Mouse (Mus musculus) lung, postnatal 14 days (tissue): Measurements from ENCODE around the gene Tm9sf2.

Source experiments
- DNase-seq: peaks from one replicate; pipeline ENCODE4 v3.0.0; 2021

Tm9sf2 gene

DNA sequence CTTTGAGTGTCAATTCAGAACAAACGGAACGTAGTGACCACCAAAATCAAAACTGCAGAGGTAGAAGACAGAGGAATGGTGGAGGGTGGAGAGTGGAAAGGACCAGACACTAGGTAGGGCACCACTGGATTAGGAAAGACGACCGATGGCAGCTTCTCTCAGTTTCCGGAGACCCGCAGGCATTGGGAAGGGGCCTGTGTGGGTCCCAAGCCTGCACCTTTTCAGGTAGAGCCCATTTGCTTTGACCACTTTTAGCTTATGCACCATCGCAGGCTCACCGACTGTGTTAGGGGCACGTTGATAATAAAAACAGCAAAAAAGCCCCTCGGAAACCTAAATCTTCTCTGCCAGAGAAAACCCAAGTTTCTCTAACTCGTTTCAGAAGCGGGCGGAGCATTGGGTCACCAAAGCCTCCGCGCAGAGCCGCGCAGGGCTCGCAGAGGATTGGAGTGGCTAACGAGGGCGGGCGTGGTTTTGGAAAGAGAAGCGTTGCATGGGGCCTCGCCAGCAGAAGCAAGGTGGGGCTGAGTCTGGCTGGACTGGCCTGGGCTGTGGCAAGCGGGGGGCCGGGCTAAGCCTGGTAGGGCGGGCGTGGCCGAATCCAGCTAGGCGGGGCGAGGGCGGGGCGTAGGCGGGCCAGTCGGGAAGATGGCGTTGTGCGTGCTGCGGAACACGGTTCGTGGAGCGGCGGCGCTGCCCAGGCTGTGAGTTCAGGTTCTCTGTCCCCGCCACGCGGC, 74.4 kb downstream of the Tm9sf2 start, which contains the start of gene Clybl:
Clybl (plus strand) TSS at position 627 of the 737 bp plus-strand sequence.
- DNase-seq, result peak; percentile 97

DNA sequence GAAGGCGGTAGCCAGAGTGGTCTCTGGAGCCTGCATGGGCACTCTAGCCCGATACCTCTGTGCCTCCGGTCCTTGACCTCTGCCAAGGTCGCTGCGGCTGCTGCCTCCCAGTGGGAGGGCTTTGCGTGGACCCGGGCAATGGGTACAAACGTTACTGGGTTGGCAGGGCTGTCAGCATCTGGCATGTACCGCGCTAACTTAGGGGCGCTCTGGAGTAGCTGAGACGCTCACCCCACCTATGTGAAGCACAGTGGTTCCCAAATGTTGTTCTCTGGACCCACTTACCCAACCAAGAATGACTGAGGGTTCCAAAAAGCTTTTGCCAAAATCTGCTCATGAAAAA, 74.9 kb downstream of the Tm9sf2 start:
- DNase-seq, result no peak

DNA sequence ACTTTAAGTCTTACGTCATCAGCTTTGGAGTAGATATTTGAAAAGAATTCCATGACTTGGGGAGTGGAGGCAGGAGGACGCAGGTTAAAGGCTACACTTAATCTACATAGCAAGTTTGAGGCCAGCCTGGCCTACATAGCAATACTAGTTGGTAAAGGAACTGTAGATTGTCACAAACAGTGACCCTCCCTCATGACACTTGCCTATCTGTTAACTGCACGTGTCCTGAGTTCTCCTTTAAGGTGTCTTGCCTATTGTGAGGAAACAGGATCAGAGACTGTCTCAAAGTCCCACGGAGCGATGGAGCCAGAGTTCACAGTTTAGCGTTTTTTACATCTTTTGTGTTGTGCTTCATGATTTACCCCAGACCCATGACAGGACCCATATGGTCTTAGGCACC, 75.4 kb downstream of the Tm9sf2 start:
- no peak for DNase-seq

DNA sequence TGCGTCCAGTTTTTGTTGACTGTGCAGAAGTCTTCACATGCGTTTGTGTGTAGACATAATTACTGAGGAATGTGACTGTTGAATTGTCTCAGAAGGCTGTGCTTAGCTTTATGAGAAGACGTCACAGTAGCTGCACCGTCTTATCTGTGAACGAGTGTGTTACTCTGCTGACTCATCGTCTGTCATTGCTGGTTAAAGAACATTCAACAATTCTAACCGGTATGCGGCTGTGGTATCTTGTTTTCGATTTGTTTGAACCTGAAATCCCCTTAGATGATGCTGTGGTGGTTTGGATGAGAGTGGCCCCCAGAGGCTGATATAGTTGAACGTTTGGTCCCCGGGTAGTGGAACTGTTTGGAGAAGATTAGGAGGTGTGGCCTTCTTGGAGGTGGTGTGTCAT, 77.1 kb downstream of the Tm9sf2 start:
- DNase-seq, result no peak

DNA sequence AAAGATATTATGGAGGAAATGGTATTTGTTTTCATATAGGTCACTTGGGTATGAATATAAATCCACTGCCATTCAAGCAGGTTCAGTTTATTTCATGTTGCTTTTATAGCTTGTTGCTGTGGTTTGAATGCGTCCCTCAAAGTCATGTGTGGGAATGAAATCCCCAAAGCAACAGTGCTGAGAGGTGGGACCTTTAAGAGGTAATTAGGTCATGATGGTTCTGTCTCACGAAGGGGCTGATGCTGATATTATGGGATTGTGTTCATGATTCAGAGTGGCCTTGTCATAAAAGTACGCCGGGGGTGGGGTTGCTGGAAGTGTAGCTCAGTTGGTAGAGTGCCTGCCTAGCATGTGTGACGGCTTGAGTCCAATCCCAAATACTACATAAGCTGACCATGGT, 81.4 kb downstream of the Tm9sf2 start:
- DNase-seq, result no peak

DNA sequence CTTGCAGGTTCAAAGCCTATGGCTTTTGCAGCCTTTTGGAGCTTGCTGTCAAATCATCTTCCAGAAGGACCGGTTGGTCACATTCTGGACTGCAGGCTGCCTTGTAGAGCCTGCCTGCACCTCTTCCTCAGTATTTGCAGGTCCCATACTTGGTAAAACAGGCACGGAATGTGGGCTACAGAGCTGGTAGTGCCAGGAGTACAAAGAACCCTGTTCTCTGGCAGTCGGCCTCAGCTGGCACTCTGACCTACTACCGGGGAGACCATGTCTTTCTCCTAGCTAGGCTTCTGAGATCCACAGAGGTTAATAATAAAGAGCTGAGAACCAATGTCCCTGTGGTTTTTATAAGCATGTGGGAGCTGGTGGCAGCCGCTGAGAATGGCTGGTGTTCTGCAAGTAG, 83.1 kb downstream of the Tm9sf2 start:
- DNase-seq, result no peak

DNA sequence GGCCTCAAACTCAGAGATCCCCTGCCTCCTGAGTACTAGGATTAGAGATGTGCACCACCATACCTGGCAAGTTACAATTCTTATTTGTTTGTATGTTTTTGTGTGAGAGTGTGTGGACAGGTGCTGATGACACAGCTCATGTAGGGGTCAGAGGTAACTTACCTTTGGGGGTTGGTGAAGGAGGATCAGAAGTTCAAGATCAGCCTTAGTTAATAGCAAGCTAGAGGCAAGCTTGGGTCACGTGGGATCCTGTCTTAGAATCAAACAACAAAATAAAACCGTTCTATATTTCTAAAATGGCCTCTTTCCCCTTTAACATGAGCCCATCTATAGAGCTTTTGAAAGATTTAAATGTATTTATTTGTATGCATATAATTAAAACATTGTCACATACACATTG, 83.7 kb downstream of the Tm9sf2 start:
- DNase-seq, result no peak

DNA sequence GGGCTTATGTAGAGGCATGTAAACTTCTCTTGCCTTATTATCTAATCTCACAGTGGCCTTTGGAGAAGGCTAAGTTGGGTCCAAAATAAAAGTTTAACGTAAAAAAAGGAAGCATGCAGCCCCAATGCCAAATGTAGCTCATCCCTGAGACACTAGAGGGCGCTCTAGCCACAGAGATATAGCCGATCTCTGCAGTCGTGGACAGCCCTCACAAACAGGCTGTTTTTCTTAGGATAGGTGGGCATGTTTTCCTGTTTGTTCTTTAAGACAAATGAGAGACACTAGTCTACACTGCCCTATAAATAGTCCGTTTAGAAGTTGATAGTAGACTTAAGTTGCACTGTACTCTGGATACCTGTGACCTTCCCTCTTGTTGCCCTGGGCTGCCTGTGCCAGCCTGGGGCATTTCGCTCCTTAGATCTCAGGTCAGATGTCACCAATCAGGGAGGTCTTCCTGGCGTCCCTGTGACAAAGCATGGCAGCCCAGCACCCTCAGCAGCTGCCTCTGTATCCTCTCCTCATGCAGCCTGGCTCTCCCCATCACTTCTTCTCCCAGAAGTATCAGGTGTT, 84.2 kb downstream of the Tm9sf2 start:
- DNase-seq, result peak; percentile 72

DNA sequence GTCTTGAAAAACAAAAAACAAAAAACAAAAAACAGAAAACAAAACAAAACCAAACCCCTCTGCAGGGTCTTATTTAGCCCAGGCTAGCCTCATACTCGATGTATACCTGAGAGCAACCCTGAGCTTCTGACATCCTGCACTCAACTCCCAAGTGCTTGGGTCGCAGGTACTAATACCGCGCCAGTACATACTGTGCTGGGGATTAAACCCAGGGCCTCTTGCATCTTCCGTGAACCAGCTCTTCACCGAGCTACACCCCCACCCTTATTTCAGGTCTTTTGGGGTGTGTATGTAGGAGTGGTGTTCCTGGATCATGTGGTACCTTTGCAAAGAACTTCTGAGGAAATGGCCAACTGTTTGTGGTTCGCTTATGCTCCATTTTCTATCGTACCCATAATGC, 87.8 kb downstream of the Tm9sf2 start:
- DNase-seq, result no peak

DNA sequence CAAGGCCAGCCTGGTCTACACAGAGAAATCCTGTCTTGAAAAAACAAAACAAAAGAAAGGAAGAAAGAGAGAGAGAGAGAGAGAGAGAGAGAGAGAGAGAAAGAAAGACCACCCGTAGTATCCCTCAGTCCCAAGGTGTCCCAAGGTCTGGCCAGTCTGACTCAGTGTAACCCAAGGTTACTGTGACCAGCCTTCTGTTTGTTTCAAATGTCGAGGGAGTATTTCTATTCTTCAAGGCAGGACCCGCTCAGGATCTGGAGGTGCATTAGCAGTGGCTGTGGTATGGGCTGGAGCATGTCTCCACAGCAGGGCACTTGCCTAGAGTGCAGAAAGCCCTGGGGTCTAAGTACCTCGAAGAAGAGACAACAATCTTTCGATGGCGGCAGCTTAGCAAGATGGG, 90.0 kb downstream of the Tm9sf2 start:
- DNase-seq, result no peak

DNA sequence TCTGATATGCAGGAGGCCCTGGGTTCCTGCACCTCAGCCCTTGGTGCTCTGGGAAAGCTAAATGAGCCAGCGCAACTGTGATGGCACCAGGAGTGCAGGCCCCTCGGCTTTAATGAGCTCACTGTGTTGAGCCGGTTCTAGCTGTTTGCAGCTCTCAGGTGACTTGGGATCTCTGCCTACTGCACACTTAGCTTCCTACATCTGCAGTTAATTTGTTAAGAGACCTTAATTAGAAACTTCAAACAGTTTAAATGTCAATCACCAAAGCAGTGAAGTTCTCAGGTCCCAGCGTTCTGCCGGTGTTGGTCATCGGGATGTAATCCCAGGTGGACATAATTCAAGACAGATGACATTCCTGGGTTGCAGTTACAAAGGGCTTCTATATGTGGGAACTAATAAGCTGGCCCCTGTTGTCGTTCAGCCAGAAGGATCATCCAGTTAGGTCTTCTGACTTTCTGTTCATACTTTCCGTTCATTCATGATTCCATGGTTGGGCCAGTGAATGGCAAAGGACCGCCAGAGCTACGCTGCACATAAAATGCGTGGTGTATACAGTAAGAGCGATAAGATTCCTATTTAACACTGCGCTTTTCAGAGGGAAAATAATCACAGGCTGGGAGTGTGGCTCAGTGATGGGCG, 93.5 kb downstream of the Tm9sf2 start:
- DNase-seq, result no peak

DNA sequence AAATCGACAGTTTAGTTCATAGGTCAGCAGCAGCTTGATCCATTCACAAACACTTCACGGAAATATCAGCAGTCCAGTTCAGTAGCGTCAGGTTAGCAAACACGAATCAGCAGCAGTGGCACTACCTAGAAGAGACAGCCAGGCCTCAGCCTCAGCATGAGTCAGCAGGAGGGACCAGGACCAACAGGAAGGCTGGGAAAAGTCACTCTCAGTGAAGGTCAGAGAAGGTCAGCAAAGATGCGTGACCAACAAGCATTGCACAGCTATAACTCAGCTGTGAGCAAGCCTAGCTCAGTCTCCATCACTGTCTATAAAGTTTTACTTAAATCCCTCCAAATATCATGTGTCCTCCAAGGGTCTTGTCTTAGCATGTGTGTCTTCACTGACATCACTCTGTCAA, 102.3 kb downstream of the Tm9sf2 start:
- DNase-seq, result no peak
